Mouse (Mus musculus): ENCODE results near the gene Nup210. TPM values are rescaled to one million over a fixed set of nuclear protein-coding genes. Genes with fewer than 3 reads are reported as not detected.
A peak's percentile ranks its signal among the peaks of the same experiment; 100 is the strongest.

Gene Nup210
- polyA plus RNA-seq, 1 experiment from 2014 or later: 33.0 TPM

- no peaks in the 10 kb centered on the region for H3K27me3 ChIP-seq
- no peak for ATAC-seq
- no peak for DNase-seq (ENCODE audit: low read depth, low spot score)
- in situ Hi-C loops (cut with MboI; ENCODE audit: low pct_unique_long_range_greater_than_20kb): no loop called here
- no peak for TF ChIP-seq CTCF (IDR thresholded peaks at IDR 0.05)
- CTCF ChIA-PET: interaction anchor here (1.7 kb wide), 1 partner anchor 20 kb away, joined by 3 read pairs; no protein-coding TSS in a partner anchor
- POLR2A ChIA-PET: no interaction called here
Observed at GRCm38 (mm10) chr6:91048019-91048418, 68.6 kb downstream of the Nup210 start.

GRCm38 (mm10) chr6:91047434-91047833 is 69.2 kb downstream of the Nup210 start:
- ChIA-PET POLR2A (no interaction called here), CTCF (interaction anchor here (1.7 kb wide), 1 partner anchor 21 kb away, joined by 3 read pairs; no protein-coding TSS in a partner anchor)
- no peaks in the 10 kb centered on the region for H3K27me3 ChIP-seq
- ATAC-seq: no peak
- no peak for DNase-seq (ENCODE audit: low read depth, low spot score)
- in situ Hi-C loops (cut with MboI; ENCODE audit: low pct_unique_long_range_greater_than_20kb): no loop called here
- TF ChIP-seq CTCF (IDR thresholded peaks at IDR 0.05): no peak

GRCm38 (mm10) chr6:91046184-91046583 is 70.4 kb downstream of the Nup210 start:
- no peak for DNase-seq (ENCODE audit: low read depth, low spot score)
- no peak for TF ChIP-seq CTCF (IDR thresholded peaks at IDR 0.05)
- no peak for ATAC-seq
- in situ Hi-C loops (cut with MboI; ENCODE audit: low pct_unique_long_range_greater_than_20kb): no loop called here
- H3K27me3 ChIP-seq: no peaks in the 10 kb centered on the region
- ChIA-PET CTCF (interaction anchor here (1.1 to 1.8 kb wide), 5 partner anchors 12 to 308 kb away, joined by 3 to 13 read pairs (median 4); no protein-coding TSS in a partner anchor), POLR2A (interaction anchor here (1.0 kb wide), 1 partner anchor 10 kb away, joined by 3 read pairs; no protein-coding TSS in a partner anchor)

GRCm38 (mm10) chr6:91044628-91045331 is 71.8 kb downstream of the Nup210 start:
- POLR2A ChIA-PET: interaction anchor here (0.7 kb wide), 1 partner anchor 24 kb away, joined by 3 read pairs; no protein-coding TSS in a partner anchor
- peak; percentile 63 for ATAC-seq
- TF ChIP-seq CTCF (IDR thresholded peaks at IDR 0.05): no peak
- CTCF ChIA-PET: interaction anchor here (1.0 to 1.8 kb wide), 6 partner anchors 11 to 307 kb away, joined by 3 to 13 read pairs (median 5); no protein-coding TSS in a partner anchor
- no peaks in the 10 kb centered on the region for H3K27me3 ChIP-seq
- in situ Hi-C loops (cut with MboI; ENCODE audit: low pct_unique_long_range_greater_than_20kb): no loop called here
- no peak for DNase-seq (ENCODE audit: low read depth, low spot score)

- in situ Hi-C loops (cut with MboI; ENCODE audit: low pct_unique_long_range_greater_than_20kb): no loop called here
- TF ChIP-seq CTCF (IDR thresholded peaks at IDR 0.05): no peak
- ATAC-seq (no peak), DNase-seq (ENCODE audit: low read depth, low spot score) (no peak)
- POLR2A ChIA-PET: no interaction called here
- CTCF ChIA-PET: interaction anchor here (1.0 kb wide), 2 partner anchors 18 to 98 kb away, joined by 3 to 6 read pairs; no protein-coding TSS in a partner anchor
- H3K27me3 ChIP-seq: no peaks in the 10 kb centered on the region
Observed at GRCm38 (mm10) chr6:91041287-91041686, 75.3 kb downstream of the Nup210 start.

- ATAC-seq (no peak), DNase-seq (ENCODE audit: low read depth, low spot score) (no peak)
- CTCF ChIA-PET: no interaction called here
- TF ChIP-seq CTCF (IDR thresholded peaks at IDR 0.05): no peak
- no peaks in the 10 kb centered on the region for H3K27me3 ChIP-seq
- POLR2A ChIA-PET: no interaction called here
- in situ Hi-C loops (cut with MboI; ENCODE audit: low pct_unique_long_range_greater_than_20kb): no loop called here
Observed at GRCm38 (mm10) chr6:91028256-91028655, 88.4 kb downstream of the Nup210 start.

- no peaks in the 10 kb centered on the region for H3K27me3 ChIP-seq
- in situ Hi-C loops (cut with MboI; ENCODE audit: low pct_unique_long_range_greater_than_20kb): no loop called here
- CTCF ChIA-PET: interaction anchor here (0.6 to 1.3 kb wide), 4 partner anchors 24 to 207 kb away, joined by 3 to 4 read pairs (median 4); no protein-coding TSS in a partner anchor
- TF ChIP-seq CTCF (IDR thresholded peaks at IDR 0.05): no peak
- POLR2A ChIA-PET: interaction anchor here (1.2 kb wide), 1 partner anchor 24 kb away, joined by 3 read pairs; no protein-coding TSS in a partner anchor
- ATAC-seq: peak; percentile 90
- DNase-seq (ENCODE audit: low read depth, low spot score): peak; percentile 89
Observed at GRCm38 (mm10) chr6:91020810-91021209, 95.8 kb downstream of the Nup210 start.

GRCm38 (mm10) chr6:91016600-91017230 is 99.9 kb downstream of the Nup210 start:
- TF ChIP-seq CTCF (IDR thresholded peaks at IDR 0.05): no peak
- CTCF ChIA-PET: no interaction called here
- POLR2A ChIA-PET: no interaction called here
- ATAC-seq: no peak
- DNase-seq (ENCODE audit: low read depth, low spot score): no peak
- in situ Hi-C loops (cut with MboI; ENCODE audit: low pct_unique_long_range_greater_than_20kb): no loop called here
- no peaks in the 10 kb centered on the region for H3K27me3 ChIP-seq

GRCm38 (mm10) chr6:91014198-91014958 is 102.3 kb downstream of the Nup210 start:
- ATAC-seq (peak; percentile 41), DNase-seq (ENCODE audit: low read depth, low spot score) (peak; percentile 59)
- CTCF ChIA-PET: no interaction called here
- in situ Hi-C loops (cut with MboI; ENCODE audit: low pct_unique_long_range_greater_than_20kb): no loop called here
- no peak for TF ChIP-seq CTCF (IDR thresholded peaks at IDR 0.05)
- POLR2A ChIA-PET: interaction anchor here (0.6 kb wide), 1 partner anchor 123 kb away, joined by 4 read pairs; no protein-coding TSS in a partner anchor
- H3K27me3 ChIP-seq: no peaks in the 10 kb centered on the region

- TF ChIP-seq CTCF (IDR thresholded peaks at IDR 0.05): no peak
- no peaks in the 10 kb centered on the region for H3K27me3 ChIP-seq
- in situ Hi-C loops (cut with MboI; ENCODE audit: low pct_unique_long_range_greater_than_20kb): no loop called here
- DNase-seq (ENCODE audit: low read depth, low spot score) (no peak), ATAC-seq (no peak)
- POLR2A ChIA-PET: no interaction called here
- CTCF ChIA-PET: no interaction called here
Observed at GRCm38 (mm10) chr6:91012458-91012857, 104.2 kb downstream of the Nup210 start.
